Mouse (Mus musculus): ENCODE measurements around the gene Rsc1a1. TPM values are rescaled to one million over a fixed set of nuclear protein-coding genes. Genes with fewer than 3 reads are reported as not detected.
A peak's percentile ranks its signal among the peaks of the same experiment; 100 is the strongest.

Rsc1a1 gene
- total RNA-seq, 1 experiment, result 13.3 TPM

- H3K4me1 ChIP-seq (ENCODE audit: control insufficient read depth in 2 of 2, insufficient read depth in 2 of 2, low read length in 2 of 2, poor library complexity in 1 of 2), result peaks cover 11 to 26% of the 10 kb centered on the region in 2 experiments
- in situ Hi-C loops (cut with MboI; ENCODE audit: low sequenced_read_pairs in 2 of 2, unreplicated experiment in 2 of 2), result no loop called here
- H3K9me3 ChIP-seq (ENCODE audit: control insufficient read depth, insufficient read depth, low read depth, low read length), result no peaks in the 10 kb centered on the region
- no peaks in the 10 kb centered on the region for H3K36me3 ChIP-seq (ENCODE audit: control insufficient read depth, insufficient read depth, low read length, poor library complexity, severe bottlenecking)
- TF ChIP-seq MAFK (IDR thresholded peaks at IDR 0.05; ENCODE audit: insufficient read depth, low read depth, low read length) (no peak), CHD2 (IDR thresholded peaks at IDR 0.05; ENCODE audit: low read depth, low read length) (no peak), ZNF384 (IDR thresholded peaks at IDR 0.05; ENCODE audit: low read depth, low read length) (no peak), ZC3H11A (IDR thresholded peaks at IDR 0.05; ENCODE audit: borderline replicate concordance, low read depth, low read length) (no peak), HCFC1 (IDR thresholded peaks at IDR 0.05; ENCODE audit: borderline replicate concordance, insufficient read depth, low read length) (no peak)
- H3K27ac ChIP-seq (ENCODE audit: insufficient read depth, low read depth, low read length, poor library complexity, severe bottlenecking), result no peak overlapping the region
- no peak overlapping the region for H3K4me3 ChIP-seq (ENCODE audit: insufficient read depth in 1 of 2, low read depth in 1 of 2, low read length in 2 of 2, poor library complexity in 1 of 2, severe bottlenecking in 1 of 2)
- H3K9ac ChIP-seq (ENCODE audit: insufficient read depth, low read depth, low read length, poor library complexity, severe bottlenecking), result no peak overlapping the region
- DNase-seq (ENCODE audit: low read depth, low spot score), result no peak
Observed at GRCm38 (mm10) chr4:141671389-141671788, 14.0 kb downstream of the Rsc1a1 start.

GRCm38 (mm10) chr4:141669898-141670712, 15.3 kb downstream of the Rsc1a1 start:
- H3K4me3 ChIP-seq (ENCODE audit: insufficient read depth in 1 of 2, low read depth in 1 of 2, low read length in 2 of 2, poor library complexity in 1 of 2, severe bottlenecking in 1 of 2), result no peak overlapping the region
- H3K9me3 ChIP-seq (ENCODE audit: control insufficient read depth, insufficient read depth, low read depth, low read length), result no peaks in the 10 kb centered on the region
- in situ Hi-C loops (cut with MboI; ENCODE audit: low sequenced_read_pairs in 2 of 2, unreplicated experiment in 2 of 2), result no loop called here
- H3K9ac ChIP-seq (ENCODE audit: insufficient read depth, low read depth, low read length, poor library complexity, severe bottlenecking), result no peak overlapping the region
- H3K4me1 ChIP-seq (ENCODE audit: control insufficient read depth in 2 of 2, insufficient read depth in 2 of 2, low read length in 2 of 2, poor library complexity in 1 of 2), result peaks cover 6 to 17% of the 10 kb centered on the region in 2 experiments
- DNase-seq (ENCODE audit: low read depth, low spot score), result no peak
- TF ChIP-seq CHD2 (IDR thresholded peaks at IDR 0.05; ENCODE audit: low read depth, low read length) (no peak), MAFK (IDR thresholded peaks at IDR 0.05; ENCODE audit: insufficient read depth, low read depth, low read length) (no peak), HCFC1 (IDR thresholded peaks at IDR 0.05; ENCODE audit: borderline replicate concordance, insufficient read depth, low read length) (no peak), ZC3H11A (IDR thresholded peaks at IDR 0.05; ENCODE audit: borderline replicate concordance, low read depth, low read length) (no peak), ZNF384 (IDR thresholded peaks at IDR 0.05; ENCODE audit: low read depth, low read length) (no peak)
- no peak overlapping the region for H3K27ac ChIP-seq (ENCODE audit: insufficient read depth, low read depth, low read length, poor library complexity, severe bottlenecking)
- no peaks in the 10 kb centered on the region for H3K36me3 ChIP-seq (ENCODE audit: control insufficient read depth, insufficient read depth, low read length, poor library complexity, severe bottlenecking)

- TF ChIP-seq ZC3H11A (IDR thresholded peaks at IDR 0.05; ENCODE audit: borderline replicate concordance, low read depth, low read length) (no peak), CHD2 (IDR thresholded peaks at IDR 0.05; ENCODE audit: low read depth, low read length) (no peak), HCFC1 (IDR thresholded peaks at IDR 0.05; ENCODE audit: borderline replicate concordance, insufficient read depth, low read length) (no peak), ZNF384 (IDR thresholded peaks at IDR 0.05; ENCODE audit: low read depth, low read length) (no peak), MAFK (IDR thresholded peaks at IDR 0.05; ENCODE audit: insufficient read depth, low read depth, low read length) (no peak)
Observed at GRCm38 (mm10) chr4:141664799-141665198, 20.6 kb downstream of the Rsc1a1 start, which contains the start of gene Plekhm2. Gene Plekhm2, minus strand, starts transcription at chr4:141664899.

GRCm38 (mm10) chr4:141664011-141664745, 21.2 kb downstream of the Rsc1a1 start:
- Histone ChIP-seq H3K9me3 (ENCODE audit: control insufficient read depth, insufficient read depth, low read depth, low read length) (no peaks in the 10 kb centered on the region), H3K9ac (ENCODE audit: insufficient read depth, low read depth, low read length, poor library complexity, severe bottlenecking) (peak overlapping the region; percentile 84), H3K4me1 (ENCODE audit: control insufficient read depth in 2 of 2, insufficient read depth in 2 of 2, low read length in 2 of 2, poor library complexity in 1 of 2) (peaks cover 3 to 16% of the 10 kb centered on the region in 2 experiments; a peak in 3 of 4 replicates), H3K27ac (ENCODE audit: insufficient read depth, low read depth, low read length, poor library complexity, severe bottlenecking) (no peak overlapping the region), H3K36me3 (ENCODE audit: control insufficient read depth, insufficient read depth, low read length, poor library complexity, severe bottlenecking) (no peaks in the 10 kb centered on the region), H3K4me3 (ENCODE audit: insufficient read depth in 1 of 2, low read depth in 1 of 2, low read length in 2 of 2, poor library complexity in 1 of 2, severe bottlenecking in 1 of 2) (peak overlapping the region; percentile 85 to 93)
- TF ChIP-seq HCFC1 (IDR thresholded peaks at IDR 0.05; ENCODE audit: borderline replicate concordance, insufficient read depth, low read length) (no peak), ZC3H11A (IDR thresholded peaks at IDR 0.05; ENCODE audit: borderline replicate concordance, low read depth, low read length) (no peak), ZNF384 (IDR thresholded peaks at IDR 0.05; ENCODE audit: low read depth, low read length) (no peak), CHD2 (IDR thresholded peaks at IDR 0.05; ENCODE audit: low read depth, low read length) (no peak), MAFK (IDR thresholded peaks at IDR 0.05; ENCODE audit: insufficient read depth, low read depth, low read length) (no peak)
- DNase-seq (ENCODE audit: low read depth, low spot score), result no peak
- in situ Hi-C loops (cut with MboI; ENCODE audit: low sequenced_read_pairs in 2 of 2, unreplicated experiment in 2 of 2), result no loop called here

More at GRCm38 (mm10) chr4:141664799-141665198, 20.6 kb downstream of the Rsc1a1 start, which contains the start of gene Plekhm2:
- no peaks in the 10 kb centered on the region for H3K36me3 ChIP-seq (ENCODE audit: control insufficient read depth, insufficient read depth, low read length, poor library complexity, severe bottlenecking)
- H3K4me1 ChIP-seq (ENCODE audit: control insufficient read depth in 2 of 2, insufficient read depth in 2 of 2, low read length in 2 of 2, poor library complexity in 1 of 2), result peaks cover 3 to 16% of the 10 kb centered on the region in 2 experiments; a peak in 3 of 4 replicates
- H3K4me3 ChIP-seq (ENCODE audit: insufficient read depth in 1 of 2, low read depth in 1 of 2, low read length in 2 of 2, poor library complexity in 1 of 2, severe bottlenecking in 1 of 2), result peak within 1 kb of the TSS; percentile 85 to 93
- no peak within 1 kb of the TSS for H3K27ac ChIP-seq (ENCODE audit: insufficient read depth, low read depth, low read length, poor library complexity, severe bottlenecking)
- peak within 1 kb of the TSS; percentile 84 for H3K9ac ChIP-seq (ENCODE audit: insufficient read depth, low read depth, low read length, poor library complexity, severe bottlenecking)
- in situ Hi-C loops (cut with MboI; ENCODE audit: low sequenced_read_pairs in 2 of 2, unreplicated experiment in 2 of 2), result no loop called here
- DNase-seq (ENCODE audit: low read depth, low spot score), result no peak
- H3K9me3 ChIP-seq (ENCODE audit: control insufficient read depth, insufficient read depth, low read depth, low read length), result no peaks in the 10 kb centered on the region
